In genomic region chr11:63973973-63974372, GRCm38 (mm10) we compare ENCODE assay signal across 14 mouse cellular contexts.
"Had no signal": no experiment of that assay in that cellular context is flagged by ENCODE, and none has a peak within 500 bp of the region (broad histone marks: within the 10 kb centered on the region; RNA-seq: fewer than 3 reads in every experiment).

No protein-coding gene starts in this region.

- DNase-seq: kidney, adult 18-20 months; kidney, postnatal 10 days; left cerebral cortex, postnatal 4 days; lung, embryonic 14.5 days; right cerebral cortex, postnatal 4 days; spleen, adult 18-20 months; thymus, postnatal 14 days had no signal

- ATAC-seq: intestine, embryonic 15.5 days had no signal

- H3K4me2 ChIP-seq: intestine, embryonic 15.5 days; limb, embryonic 13.5 days; lung, embryonic 14.5 days; midbrain, embryonic 12.5 days; neural tube, embryonic 12.5 days had no signal

- H3K27ac ChIP-seq: intestine, embryonic 15.5 days; limb, embryonic 13.5 days; liver, embryonic 14.5 days; midbrain, embryonic 12.5 days; neural tube, embryonic 12.5 days; stomach, postnatal 0 days had no signal

- H3K9me3 ChIP-seq: intestine, embryonic 15.5 days; limb, embryonic 13.5 days; midbrain, embryonic 12.5 days; neural tube, embryonic 12.5 days had no signal

- H3K36me3 ChIP-seq: intestine, embryonic 15.5 days; midbrain, embryonic 12.5 days; neural tube, embryonic 12.5 days had no signal

- H3K4me3 ChIP-seq: intestine, embryonic 15.5 days; limb, embryonic 13.5 days; midbrain, embryonic 12.5 days; myocyte; neural tube, embryonic 12.5 days had no signal

- H3K27me3 ChIP-seq: intestine, embryonic 15.5 days; midbrain, embryonic 12.5 days; neural tube, embryonic 12.5 days had no signal

- H3K9ac ChIP-seq: intestine, embryonic 15.5 days; limb, embryonic 13.5 days; liver, embryonic 14.5 days; lung, embryonic 14.5 days; midbrain, embryonic 12.5 days; neural tube, embryonic 12.5 days had no signal
